Mouse (Mus musculus) urinary bladder, postnatal 4 days (tissue): ENCODE results near the gene Tspan2.

ENCODE experiments used
- DNase-seq, 2 experiments: peaks; one replicate each; pipeline ENCODE4 v3.0.0; 2021 to 2022; ENCODE audit warnings: low spot score in 2 of 2

Gene Tspan2

DNA sequence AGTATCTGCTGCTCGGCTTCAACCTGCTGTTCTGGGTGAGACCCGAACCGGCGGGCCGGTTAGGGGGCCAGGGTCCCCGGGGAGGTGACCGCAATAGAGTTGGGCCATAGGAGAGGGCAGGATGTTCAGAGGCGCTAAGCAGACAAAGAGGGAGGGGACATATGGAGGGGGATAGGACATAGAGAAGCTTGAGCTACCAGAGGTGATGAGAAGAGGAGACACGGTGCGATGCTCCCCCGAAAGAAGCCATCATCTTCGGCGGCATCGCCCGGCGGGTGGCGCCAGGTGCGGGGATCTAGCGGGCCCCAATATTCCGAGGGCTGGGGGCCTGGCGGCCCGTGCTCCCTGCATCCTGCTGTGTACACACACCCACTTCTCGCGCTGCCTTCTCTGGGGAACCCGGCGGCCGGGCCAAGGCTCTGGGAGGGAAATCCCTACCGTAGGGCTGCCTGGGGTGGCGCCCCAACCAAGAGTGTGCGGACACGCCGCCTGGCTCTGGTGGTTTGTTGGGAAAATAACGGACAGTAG, 766 bp downstream of the Tspan2 start:
- DNase-seq = peak; percentile 34 to 65

DNA sequence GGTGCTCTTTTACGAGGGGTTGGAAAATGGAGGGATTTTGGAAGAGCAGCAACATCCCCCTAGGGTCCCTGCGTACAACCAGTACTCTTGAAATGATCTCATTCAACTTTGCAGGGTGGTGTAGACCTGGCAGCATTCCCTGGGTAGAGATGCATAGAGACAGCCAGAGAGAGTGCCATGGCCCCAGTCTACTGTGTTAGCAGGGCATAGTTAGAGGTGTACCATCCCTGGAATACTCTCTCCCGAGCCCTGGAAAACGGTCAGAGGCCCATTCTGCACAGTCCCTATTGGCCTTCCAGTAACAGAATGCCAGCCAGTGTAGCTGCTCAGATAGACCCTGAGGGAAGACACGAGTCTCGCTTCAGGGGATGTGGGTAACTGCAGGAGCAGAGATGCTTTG, 1.3 kb downstream of the Tspan2 start:
- no peak for DNase-seq

DNA sequence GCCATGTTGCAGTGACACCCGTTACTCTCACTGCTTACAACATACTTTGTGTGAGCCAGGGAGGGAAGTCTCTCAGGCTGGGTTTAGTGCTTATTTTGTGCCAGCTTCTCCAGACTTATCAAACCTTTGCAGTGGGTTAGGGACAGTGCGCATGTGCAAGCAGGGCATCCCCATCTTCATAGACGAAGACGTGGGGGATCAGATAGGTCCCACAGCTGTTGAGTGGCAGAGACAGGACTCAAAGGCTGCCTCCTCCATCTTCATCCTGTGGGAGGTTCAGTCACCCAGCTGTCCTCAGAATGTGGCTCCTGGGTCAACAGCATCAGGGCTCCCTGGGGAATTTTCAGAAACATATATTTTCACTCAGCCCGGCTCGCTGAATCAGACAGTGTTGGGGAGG, 2.1 kb downstream of the Tspan2 start:
- no peak for DNase-seq

DNA sequence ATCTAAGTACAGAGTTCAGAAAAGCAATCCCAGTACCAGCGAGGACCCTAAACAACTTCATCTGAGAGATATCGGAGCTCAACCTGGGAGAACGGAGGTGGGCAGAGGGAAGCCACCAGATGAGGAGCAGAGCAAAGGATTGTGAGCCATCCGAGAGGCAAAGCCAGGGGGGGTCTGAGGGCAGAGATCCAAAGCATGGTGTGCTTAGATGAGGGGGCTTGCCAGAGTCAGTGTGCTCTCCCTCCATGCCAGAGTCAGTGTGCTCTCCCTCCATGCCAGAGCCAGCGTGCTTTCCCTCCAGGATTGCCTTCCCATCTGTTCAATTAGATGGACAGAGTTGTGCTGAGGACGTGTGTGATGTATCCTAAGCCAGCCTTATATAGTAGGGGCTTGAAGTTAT, 2.8 kb downstream of the Tspan2 start:
- no peak for DNase-seq

DNA sequence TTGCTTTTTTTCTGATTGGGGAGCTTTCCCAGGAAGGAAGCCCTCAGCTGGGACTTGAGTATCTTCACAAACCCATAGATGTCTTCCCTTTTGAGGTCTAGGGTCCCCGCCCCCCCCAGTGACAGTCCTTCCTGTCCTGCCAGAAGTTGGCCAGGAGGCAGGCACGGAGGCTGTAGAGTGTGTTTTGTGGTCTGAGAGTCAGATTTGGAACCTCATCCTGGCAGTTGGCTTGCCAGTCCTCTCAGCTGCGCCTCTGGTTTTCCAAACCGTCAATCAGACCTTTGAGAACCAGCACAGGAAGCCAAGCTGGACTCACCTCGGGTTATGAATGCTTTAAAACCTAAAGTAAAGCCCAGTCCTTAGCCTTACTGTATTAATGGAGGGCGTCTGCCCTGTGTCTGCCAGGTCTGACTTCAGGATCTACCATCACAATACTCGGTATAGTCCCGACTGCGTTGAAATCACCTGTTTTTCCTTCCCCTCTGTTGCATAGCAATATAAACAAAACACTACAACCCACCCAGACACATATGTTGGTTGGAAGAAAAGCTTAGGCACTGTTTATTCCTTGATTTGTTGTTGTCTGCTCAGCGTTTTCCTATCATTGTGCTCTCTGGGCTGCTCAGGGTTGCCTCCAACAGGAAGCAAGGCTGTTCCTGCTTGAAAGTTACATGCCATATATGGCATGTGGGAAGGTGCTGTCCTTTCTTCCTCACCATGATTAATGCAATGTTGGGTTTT, 4.0 kb downstream of the Tspan2 start:
- no peak for DNase-seq

DNA sequence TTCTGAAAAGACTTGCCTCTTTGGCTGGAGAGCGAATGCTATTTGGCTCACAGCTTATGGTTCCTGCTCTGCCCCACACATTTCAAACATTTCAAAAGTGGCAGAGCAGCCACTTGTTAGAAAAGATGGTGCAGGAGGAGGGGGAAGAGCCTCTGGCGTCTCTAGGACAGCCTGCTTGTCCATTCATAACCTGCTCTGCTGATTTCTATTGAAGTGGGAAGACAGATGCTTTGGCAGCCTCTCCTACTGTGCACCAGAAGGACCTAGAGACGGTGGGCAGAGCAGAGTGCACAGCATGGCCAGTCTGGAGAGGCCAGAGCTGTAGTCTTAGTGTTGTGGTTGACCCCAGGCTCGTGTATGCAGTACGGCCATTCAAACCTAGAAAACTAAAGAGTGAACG, 4.6 kb downstream of the Tspan2 start:
- no peak for DNase-seq

DNA sequence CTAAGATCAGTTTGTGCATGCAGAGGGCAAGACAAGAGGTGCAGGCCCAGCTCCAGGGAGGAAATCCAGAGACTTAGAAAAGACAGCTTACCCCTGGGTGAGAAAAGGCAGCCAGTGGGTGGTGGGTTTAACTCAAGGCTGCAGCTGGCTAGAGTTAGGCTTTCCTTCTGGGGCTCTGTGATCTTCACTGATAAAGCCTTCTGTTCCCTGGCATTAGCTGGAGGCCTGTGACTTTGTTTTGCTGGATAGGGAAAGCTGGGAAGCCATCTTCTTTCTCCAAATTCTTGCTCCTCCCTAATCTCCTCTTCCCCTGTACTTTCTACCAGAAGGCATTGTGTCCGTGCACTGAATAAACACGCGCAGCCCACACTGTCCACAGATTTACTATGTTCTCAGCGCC, 8.4 kb downstream of the Tspan2 start:
- DNase-seq = no peak

DNA sequence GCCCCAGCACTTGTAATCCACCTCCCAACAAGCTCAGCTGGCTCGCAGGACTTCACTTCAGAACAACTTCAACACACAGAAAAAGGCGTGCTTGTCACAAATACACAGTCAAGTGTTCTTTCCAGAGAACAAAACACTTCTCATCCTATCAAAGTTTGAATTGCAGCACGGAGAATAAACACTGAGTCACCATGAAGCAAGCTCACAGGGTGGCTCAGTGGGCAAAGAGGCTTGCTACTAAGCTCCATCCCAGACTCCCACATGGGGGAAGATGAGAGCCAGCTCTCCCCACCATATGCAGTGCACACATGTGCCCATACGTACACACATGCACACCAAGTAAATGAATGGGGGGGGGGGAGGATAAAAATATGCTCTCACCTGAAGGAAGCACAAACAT, 8.9 kb downstream of the Tspan2 start:
- DNase-seq = no peak

DNA sequence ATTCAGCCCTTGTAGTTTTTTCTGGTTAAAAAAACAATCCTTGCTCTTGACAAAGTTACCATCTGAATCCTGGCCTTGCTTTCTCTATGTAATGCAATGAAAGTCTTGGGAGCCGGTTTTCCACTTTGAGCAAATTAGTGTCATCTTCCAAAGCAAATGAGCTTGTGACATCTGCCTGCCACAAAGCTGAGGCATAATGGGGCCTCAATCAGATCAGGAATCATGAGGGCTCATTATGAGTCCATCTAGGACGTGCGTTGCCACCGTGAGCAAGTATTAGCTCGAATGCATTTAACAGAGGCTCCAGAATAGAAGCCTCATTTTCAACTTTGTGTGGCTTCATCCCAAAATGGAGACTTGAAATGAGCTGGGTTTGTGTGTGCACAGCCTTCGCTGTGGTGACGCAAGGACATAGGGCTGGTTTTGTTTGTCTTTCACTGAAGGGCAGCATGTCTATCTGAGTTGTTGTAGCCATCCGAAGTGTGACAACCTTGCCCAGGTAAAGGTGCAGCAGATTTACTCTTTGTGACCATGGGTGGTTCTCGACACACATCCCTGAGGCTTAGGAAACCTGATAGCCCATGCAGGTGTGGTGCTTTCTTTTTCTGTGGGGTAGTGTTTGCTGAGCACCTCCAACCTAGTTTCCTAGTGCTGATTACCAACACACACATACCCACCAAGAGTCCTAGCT, 9.6 kb downstream of the Tspan2 start:
- no peak for DNase-seq

DNA sequence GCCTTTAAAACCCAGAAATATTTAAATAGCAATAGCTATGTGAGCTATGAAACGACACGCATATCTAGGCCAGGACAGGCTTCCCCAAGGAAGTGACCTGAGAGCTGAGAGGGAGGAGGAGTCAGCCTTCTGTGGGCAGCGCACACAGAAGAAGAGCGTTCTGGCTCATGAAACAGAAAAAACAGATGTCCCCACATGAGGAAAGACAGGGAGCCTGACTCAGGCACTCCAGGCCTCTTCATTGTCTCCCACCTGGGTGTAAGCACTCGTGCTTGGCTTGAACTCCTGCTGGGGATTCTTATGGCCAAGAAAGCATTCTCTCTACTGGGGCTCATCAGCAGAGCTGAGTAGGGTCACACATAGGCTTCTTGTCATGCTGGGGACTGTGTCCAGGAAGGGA, 10.3 kb downstream of the Tspan2 start:
- no peak for DNase-seq

DNA sequence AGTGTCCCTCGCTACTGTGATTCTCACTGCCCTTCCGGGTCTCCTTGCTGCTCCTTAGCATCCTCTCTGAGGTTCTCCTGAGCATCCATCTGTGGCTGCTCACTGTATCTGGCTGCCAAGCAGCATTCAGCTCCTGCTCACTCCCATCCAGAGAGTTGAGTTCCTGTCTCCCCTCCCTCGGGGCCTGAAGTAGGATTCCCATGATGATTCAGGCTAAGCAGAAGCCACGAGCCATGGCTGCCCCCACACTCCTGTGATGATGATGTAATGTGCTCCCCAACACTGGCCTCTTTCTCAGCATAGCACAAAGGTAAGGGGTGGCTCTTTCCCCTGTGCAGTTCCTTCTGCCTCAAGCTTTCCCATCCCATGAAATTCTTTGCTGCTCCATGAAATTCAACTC, 11.8 kb downstream of the Tspan2 start:
- no peak for DNase-seq

DNA sequence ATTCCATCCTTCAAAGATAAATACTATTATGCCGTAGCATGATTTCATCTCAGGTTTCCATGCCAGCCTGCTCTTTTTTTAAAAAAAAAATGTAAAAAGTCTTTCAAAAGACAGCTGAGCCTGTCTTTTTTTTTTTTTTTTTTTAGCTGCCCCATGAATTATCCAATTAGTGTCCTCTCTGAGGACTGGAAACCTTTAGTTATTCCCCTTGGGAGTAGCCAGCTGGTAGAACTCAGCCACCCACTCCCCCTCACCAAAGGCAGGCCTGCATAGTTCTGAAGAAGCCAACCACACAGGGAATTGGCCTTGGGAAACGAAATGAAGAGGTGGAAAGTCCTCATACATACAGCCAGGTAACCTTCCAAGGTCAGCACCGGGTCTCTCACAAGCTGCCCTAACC, 13.7 kb downstream of the Tspan2 start:
- no peak for DNase-seq

DNA sequence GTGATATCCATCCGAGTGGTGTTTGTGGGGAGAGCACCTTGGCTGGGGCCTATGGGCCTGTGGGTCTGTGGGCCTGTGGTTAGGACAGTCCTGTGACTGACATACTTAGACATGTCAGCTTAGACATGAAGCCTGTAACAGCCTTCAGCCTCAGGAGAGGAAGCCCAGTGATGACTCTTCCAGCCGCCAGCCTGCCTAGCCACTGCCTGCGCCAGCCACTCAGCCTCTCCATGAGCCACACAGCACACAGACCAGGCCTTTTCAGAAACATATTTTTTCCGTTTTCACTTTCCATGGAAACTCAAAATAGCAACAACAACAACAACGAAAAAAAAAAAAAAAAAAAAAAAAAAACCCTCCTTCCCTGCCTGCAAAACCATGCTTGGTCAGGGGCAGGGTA, 14.4 kb downstream of the Tspan2 start:
- DNase-seq = no peak

DNA sequence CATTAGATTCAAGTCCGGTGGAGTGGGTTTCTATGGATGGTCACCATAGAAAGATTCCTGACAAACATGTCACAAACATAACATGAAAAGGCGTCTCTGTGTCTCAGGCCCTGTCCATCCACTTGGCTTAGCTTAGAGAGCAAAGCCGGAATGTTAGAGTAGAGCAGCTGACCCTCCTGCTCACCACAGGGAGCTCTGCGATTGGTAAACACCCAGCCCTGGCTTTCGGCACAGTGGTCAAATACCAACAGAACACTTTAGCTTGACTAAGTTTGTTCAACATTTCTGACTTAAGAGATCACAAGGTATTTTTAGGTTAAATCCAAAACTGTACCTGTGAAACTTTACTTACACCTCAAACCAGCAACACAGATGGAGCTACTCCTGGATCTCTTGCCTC, 16.8 kb downstream of the Tspan2 start:
- no peak for DNase-seq

DNA sequence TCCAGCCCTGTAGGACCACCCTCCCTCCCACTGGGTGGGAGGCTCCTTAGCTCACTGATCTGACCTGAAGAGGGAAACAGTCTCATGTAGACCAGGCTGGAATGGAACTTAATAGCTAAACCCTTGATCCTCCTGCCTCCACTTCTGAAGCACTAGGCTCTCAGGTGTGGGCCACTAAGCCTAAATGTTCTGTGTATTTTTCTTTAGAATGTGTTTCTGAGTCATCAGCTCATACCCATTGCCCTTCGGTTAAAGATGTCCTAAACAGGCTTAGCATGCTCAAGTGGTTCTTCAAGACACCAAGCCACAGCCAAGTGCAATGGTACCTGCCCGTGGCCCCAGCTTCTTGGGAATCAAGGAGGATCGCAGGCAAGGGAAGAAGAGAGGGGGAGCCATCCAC, 17.2 kb downstream of the Tspan2 start:
- DNase-seq = no peak

DNA sequence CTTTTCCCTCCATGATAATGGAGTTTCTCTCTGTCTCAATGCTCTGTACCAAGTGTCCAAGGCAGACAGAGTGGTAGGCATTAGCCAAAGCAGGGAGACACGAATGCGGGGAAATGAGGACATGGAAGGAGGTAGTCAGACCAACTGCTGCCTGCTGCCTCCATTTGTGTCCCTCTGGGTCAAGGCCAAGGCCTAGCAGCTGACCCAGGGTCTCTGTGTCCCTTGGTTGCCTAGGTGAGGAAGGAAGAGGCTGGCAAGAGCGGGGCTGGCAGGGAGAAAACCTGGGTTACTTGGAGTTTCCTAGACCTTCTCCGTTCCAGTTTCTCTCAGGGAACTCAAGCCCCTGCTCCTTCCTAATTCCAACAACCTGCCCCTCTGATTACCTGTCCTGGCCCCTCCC, 17.7 kb downstream of the Tspan2 start:
- no peak for DNase-seq

DNA sequence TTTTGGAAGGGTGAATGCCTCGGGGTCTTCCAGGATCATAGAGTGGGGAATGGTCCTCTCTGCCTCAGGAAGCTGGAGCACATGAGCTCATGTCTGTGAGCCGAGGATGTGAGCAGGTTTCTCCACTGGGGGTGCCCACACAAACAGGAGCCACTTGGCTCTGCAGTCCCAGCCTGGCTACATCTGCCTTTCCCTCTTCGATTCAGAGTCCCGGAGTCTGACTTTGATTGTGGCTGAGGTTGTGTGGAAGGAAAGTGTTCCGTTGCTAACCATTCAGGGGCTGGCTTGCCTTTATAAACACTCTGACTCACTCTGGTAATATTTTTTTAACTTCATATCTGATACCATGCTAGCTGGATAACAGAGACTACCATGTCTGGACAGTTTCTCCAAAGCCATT, 18.1 kb downstream of the Tspan2 start:
- no peak for DNase-seq

DNA sequence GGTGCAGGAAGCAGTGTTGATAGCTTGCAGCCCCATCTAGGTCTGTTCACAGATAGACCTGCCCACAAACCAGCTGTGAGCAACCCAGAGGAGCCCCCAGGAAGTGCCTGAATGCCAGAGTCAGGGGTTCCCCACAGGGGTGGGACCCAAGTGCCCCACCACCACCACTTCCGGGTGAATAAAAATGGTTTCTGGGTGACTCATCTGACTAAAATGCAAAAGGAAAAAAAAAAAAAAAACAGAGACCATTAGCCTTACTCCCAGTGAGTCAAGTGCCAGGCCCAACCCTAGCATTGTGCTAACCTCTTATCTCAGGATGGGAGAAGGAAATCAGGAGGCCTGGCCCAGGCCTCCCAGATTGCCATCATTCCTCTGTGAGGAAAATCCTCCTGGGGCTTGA, 21.5 kb downstream of the Tspan2 start:
- DNase-seq = no peak

DNA sequence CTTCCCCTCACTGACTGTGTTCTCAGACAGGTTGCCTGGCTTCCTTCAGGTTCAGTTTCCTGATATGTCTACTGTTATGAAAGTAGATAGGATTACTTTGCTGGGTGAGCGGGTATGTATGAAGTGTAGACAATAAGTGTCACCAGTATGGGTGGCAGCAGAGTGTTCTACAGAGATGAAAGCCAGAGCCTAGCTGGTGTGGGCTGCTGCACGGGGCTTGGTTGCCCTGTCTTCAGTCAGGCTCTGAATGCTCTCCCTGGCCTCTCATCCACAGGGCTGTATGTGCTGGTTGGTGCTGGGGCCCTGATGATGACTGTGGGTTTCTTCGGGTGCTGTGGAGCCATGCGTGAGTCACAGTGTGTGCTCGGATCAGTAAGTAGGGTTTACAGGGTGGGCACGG, 22.7 kb downstream of the Tspan2 start:
- no peak for DNase-seq

DNA sequence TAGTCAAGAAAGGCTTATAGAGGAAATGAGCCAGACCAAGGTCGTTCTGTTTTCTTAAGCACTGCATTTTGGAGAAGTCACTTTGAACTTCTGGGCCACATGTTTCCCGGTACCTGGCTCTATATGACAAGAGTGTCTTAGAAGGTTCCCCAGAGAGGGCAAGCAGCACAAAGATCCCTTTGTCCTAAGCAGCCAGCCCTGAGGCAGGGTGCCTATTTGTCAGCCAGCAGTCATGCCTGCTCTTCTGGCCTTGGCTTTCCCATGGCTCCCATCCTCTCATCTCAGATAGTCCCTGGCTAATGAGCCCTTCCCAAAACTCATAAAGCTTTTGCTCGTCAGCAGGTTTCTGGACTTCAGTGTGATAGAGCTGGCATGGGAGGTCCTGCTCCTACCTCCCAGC, 25.9 kb downstream of the Tspan2 start:
- no peak for DNase-seq

DNA sequence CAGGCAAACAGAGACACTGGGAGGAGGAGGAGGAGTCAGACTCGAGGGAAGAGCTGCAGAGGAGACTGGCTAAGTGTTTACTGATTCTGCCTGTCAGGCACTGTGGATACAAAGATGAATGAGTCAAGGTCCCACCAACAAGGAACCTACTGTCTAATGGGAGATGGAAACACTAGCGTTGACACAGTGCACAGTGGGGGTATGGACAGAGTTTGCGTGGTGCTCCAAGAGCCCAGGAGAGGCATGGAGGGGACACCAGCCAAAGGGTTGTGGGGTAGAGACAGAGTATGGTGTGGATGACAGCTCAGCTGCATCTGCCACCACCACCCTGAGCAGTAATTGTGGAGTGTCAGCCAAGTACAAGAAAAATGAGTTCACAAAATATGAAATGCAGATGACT, 28.1 kb downstream of the Tspan2 start:
- DNase-seq = peak in 1 of 2 experiments; percentile 13

DNA sequence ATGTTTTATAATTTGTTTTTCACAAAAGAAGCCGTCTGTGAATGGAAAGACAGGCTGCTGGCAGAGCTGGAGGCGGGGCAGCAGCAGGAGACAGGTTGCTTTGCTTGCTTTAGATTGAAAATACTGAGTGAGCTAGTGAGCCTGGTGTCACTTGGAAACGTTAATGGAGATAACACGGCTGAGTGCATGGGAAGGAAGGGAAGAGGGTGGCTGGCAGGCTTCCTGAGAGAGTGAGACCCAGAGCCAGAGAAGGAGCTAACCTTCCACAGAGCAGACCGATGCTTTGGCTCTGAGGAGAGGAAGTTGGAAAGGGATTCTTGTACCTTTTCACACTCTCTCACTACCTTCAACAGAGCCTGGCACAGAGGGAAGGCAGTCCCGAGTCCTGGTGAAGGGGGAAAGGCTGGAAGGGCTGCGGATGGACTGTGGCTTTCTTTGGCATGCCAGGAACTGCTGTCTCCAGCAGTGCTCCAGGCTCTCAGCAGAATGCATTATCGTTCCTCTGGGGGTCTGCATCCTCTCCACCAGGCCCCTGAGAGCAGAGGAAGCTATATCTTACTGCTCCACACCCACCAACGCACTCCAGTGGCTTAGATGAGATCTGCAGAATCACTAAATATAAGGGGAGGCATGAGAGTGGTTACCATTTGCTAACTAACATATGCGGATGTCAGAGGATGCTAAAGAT, 29.5 kb downstream of the Tspan2 start:
- no peak for DNase-seq

DNA sequence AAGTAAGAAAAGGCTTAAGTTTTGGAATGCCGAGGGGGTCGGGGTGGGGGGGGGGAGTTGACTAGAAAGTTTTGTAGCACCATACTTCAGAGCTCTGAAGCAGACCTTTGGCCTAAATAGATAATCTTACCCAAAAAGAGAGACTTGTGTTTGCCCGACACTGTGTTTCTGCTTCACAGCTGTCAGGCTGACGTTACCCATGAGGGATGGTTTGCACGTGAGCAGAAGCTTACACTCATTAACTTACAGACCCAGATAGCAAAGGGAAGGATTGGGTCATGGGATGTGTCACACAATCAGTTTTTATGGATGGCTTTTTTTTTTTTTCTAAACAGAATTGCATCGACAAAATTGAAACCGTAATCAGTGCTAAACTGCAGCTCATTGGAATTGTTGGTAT, 30.5 kb downstream of the Tspan2 start:
- DNase-seq = no peak
